Mouse (Mus musculus) bone marrow macrophage, adult 2 months (primary cell): ENCODE measurements around the gene Hoxc6. TPM values are rescaled to one million over a fixed set of nuclear protein-coding genes. Genes with fewer than 3 reads are reported as not detected.

Experiments
- H3K27ac ChIP-seq: 2 replicates; pipeline ENCODE4 v1.5.1; 2012; ENCODE audit warnings: low read depth, low read length; ENCODE audit not compliant: insufficient read depth
- H3K4me1 ChIP-seq: 2 replicates; pipeline ENCODE4 v1.6.1; 2012; ENCODE audit warnings: low read length; ENCODE audit not compliant: control insufficient read depth, insufficient read depth
- H3K4me3 ChIP-seq: 2 replicates; pipeline ENCODE4 v1.5.1; 2012; ENCODE audit warnings: mild to moderate bottlenecking, low read length, moderate library complexity; ENCODE audit not compliant: insufficient read depth
- CTCF ChIP-seq: IDR thresholded peaks from 2 replicates; pipeline ENCODE4 v1.5.1; 2012; ENCODE audit warnings: low read depth, mild to moderate bottlenecking, low read length, moderate library complexity
- POLR2A ChIP-seq: IDR thresholded peaks from 2 replicates; pipeline ENCODE4 v1.6.1; 2012; ENCODE audit warnings: mild to moderate bottlenecking, low read depth, low read length, borderline replicate concordance
- polyA plus RNA-seq: library from polyadenylated mRNA; stranded (reverse); fragments of >200 nt; gene quantifications from 2 replicates; pipeline ENCODE4 v1.2.4, GENCODE M21; 2012; ENCODE audit not compliant: missing spikeins, insufficient read depth, insufficient read length

Gene Hoxc6
- polyA plus RNA-seq, 1 experiment: not detected

GRCm38 (mm10) chr15:103027266-103028235 is 29.5 kb downstream of the Hoxc6 start:
- no peak overlapping the region for H3K27ac ChIP-seq
- no peak overlapping the region for H3K4me3 ChIP-seq
- H3K4me1 ChIP-seq: no peaks in the 10 kb centered on the region
- no peak for TF ChIP-seq POLR2A
- TF ChIP-seq CTCF: no peak

GRCm38 (mm10) chr15:103028916-103029512 is 31.0 kb downstream of the Hoxc6 start:
- no peaks in the 10 kb centered on the region for H3K4me1 ChIP-seq
- H3K27ac ChIP-seq: no peak overlapping the region
- no peak for TF ChIP-seq CTCF
- TF ChIP-seq POLR2A: no peak
- no peak overlapping the region for H3K4me3 ChIP-seq

- Histone ChIP-seq H3K4me1 (no peaks in the 10 kb centered on the region), H3K27ac (no peak overlapping the region), H3K4me3 (no peak overlapping the region)
- no peak for TF ChIP-seq POLR2A
- TF ChIP-seq CTCF: no peak
These were observed 32.1 kb downstream of the Hoxc6 start for GRCm38 (mm10) chr15:103030142-103030541.

GRCm38 (mm10) chr15:103032167-103032566 is 34.1 kb downstream of the Hoxc6 start:
- no peak overlapping the region for H3K4me3 ChIP-seq
- H3K27ac ChIP-seq: no peak overlapping the region
- H3K4me1 ChIP-seq: no peaks in the 10 kb centered on the region
- TF ChIP-seq CTCF (no peak), POLR2A (no peak)

GRCm38 (mm10) chr15:103032646-103033575 is 34.9 kb downstream of the Hoxc6 start:
- no peak for TF ChIP-seq CTCF
- TF ChIP-seq POLR2A: no peak
- no peaks in the 10 kb centered on the region for H3K4me1 ChIP-seq
- H3K4me3 ChIP-seq: no peak overlapping the region
- no peak overlapping the region for H3K27ac ChIP-seq

- TF ChIP-seq POLR2A: no peak
- TF ChIP-seq CTCF: no peak
- H3K4me3 ChIP-seq: no peak overlapping the region
- no peaks in the 10 kb centered on the region for H3K4me1 ChIP-seq
- H3K27ac ChIP-seq: no peak overlapping the region
These were observed 36.2 kb downstream of the Hoxc6 start for GRCm38 (mm10) chr15:103034043-103034806.

GRCm38 (mm10) chr15:103034807-103035547 is 36.9 kb downstream of the Hoxc6 start:
- TF ChIP-seq CTCF (no peak), POLR2A (no peak)
- no peak overlapping the region for H3K4me3 ChIP-seq
- no peaks in the 10 kb centered on the region for H3K4me1 ChIP-seq
- no peak overlapping the region for H3K27ac ChIP-seq

GRCm38 (mm10) chr15:103035548-103035881 is 37.5 kb downstream of the Hoxc6 start:
- H3K27ac ChIP-seq: no peak overlapping the region
- no peak overlapping the region for H3K4me3 ChIP-seq
- no peaks in the 10 kb centered on the region for H3K4me1 ChIP-seq
- TF ChIP-seq POLR2A: no peak
- TF ChIP-seq CTCF: no peak
